Mouse (Mus musculus) C2C12 (cell line): ENCODE data around the gene Gm8247. TPM values are rescaled to one million over a fixed set of nuclear protein-coding genes. Genes with fewer than 3 reads are reported as not detected.
"Not testable (repeated sequence)": the region's sequence is repeated elsewhere in the genome, so short reads cannot be mapped to it uniquely, and the experiment has no call there.

ENCODE experiments used
- H3K27me3 ChIP-seq: one replicate; pipeline ENCODE4 v1.6.1; 2011; ENCODE audit not compliant: control insufficient read depth, insufficient read depth, insufficient read length
- H3K36me3 ChIP-seq: one replicate; pipeline ENCODE4 v1.6.1; 2011; ENCODE audit not compliant: control insufficient read depth, insufficient read depth
- H3K4me3 ChIP-seq: one replicate; pipeline ENCODE4 v1.5.1; 2011; ENCODE audit warnings: mild to moderate bottlenecking, control low read depth; ENCODE audit not compliant: poor library complexity, insufficient read depth, severe bottlenecking
- H3K79me2 ChIP-seq: one replicate; pipeline ENCODE4 v1.6.1; 2011; ENCODE audit not compliant: control insufficient read depth, insufficient read depth
- H3K79me3 ChIP-seq: one replicate; pipeline ENCODE4 v1.6.1; 2011; ENCODE audit warnings: low read depth, control low read depth
- H3ac ChIP-seq: one replicate; pipeline ENCODE3; 2011; ENCODE audit warnings: low read depth; ENCODE audit not compliant: control insufficient read depth, insufficient read length
- long read RNA-seq, 2 experiments: library from polyadenylated mRNA; unstranded; transcript quantifications; one replicate each; pipeline ENCODE4 v2.0.0; 2019 to 2020
- polyA plus RNA-seq: library from polyadenylated mRNA; unstranded; fragments of >200 nt; fragmentation: generic; extraction: Trizol; gene quantifications from one replicate; pipeline ENCODE4 v1.2.1, GENCODE M21; 2012; ENCODE audit warnings: missing spikeins

Gene Gm8247
- polyA plus RNA-seq: not detected
- long read RNA-seq, experiment 1: 0 reads
- long read RNA-seq, experiment 2: 0 reads

DNA sequence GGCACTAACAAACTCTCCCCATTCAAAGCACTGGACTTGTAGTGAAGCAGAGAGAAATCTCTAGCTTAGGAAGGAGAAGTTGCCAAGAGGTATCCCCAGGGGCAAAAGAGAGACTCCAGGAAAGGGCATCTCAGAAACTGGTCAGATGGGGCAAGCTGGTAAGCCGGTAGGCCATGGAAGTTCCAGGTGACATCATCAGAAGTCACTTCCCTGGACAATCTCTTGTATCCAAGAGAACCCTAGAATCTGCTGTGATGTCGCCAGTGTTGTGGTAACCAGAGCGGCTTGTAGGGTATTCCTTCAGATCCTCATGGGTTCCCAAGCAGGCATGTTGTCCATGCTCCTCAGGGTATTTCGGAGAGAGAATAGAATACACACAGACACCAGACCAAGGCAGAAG is at the start of gene Gm8247:
Gene Gm8247 (plus strand): TSS at position 301 of the 400 bp plus-strand sequence.
- not testable (repeated sequence) for H3K79me2 ChIP-seq, H3K36me3 ChIP-seq

DNA sequence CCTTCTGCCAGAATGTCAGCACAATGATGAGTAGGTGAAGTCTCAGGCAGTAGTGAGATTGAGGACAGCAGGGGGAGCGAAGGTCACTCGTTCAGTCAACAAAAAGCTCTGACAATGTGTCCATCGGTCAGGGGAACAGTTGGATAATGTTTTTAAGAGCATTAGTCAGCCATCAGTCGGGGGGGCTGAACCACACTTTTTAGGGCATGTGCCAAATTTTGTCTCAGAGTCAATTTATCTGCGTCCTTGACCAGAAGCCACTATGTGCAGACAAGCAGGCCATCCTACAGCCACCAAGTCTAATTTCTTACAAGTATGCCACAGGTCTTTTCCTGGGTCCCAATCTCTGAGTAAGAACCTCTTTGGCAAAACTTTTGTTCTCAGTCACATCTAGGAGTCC is 35.0 kb upstream of the Gm8247 start:
- not testable (repeated sequence) for H3ac ChIP-seq, H3K27me3 ChIP-seq, H3K4me3 ChIP-seq, H3K79me2 ChIP-seq, H3K79me3 ChIP-seq, H3K36me3 ChIP-seq

More for the DNA sequence above, at the start of gene Gm8247:
- not testable (repeated sequence) for H3K79me3 ChIP-seq, H3K4me3 ChIP-seq, H3K27me3 ChIP-seq, H3ac ChIP-seq

DNA sequence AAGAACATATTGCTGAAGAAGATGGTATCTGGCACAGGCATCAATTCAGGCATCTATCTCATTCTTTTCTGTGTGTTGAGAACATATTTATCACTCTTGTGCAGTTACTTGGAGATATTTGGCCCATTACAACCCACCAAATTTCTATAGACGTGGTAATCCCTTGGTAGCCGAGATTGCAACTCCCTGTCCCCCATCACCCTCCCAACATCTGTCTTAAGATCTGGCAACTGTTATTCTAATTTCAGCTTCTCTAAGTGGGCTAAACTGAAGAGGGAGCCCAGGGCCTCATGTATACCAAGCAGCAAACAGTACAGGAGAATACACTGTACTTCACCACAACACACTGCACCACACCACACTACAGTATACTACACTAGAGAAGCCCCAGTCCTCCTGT is 8.8 kb downstream of the Gm8247 start:
- not testable (repeated sequence) for H3K36me3 ChIP-seq, H3K27me3 ChIP-seq, H3K79me2 ChIP-seq, H3ac ChIP-seq, H3K79me3 ChIP-seq, H3K4me3 ChIP-seq

DNA sequence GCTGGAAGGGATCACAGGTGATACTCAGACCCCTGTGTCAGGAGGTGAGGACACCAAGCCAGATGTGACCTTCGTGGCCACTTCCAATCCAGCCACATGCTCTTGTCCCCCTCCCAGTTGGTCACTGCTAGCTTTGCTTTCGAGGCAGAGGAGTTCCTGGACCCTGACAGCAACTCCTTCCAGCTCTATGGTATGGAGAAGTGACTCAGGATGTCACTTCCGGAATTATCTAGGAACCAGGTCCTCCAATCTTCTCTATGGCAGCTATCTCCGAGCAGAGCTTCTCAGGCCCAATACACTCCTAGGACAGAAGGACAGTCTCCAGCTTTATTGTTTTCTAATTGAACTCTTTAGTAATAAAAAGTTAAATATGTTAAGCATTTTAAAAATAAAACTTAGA is 44.8 kb downstream of the Gm8247 start, which contains the start of gene Gm5624:
Gene Gm5624 (minus strand): TSS at position 202 of the 400 bp plus-strand sequence.
- not testable (repeated sequence) for H3K79me3 ChIP-seq, H3K27me3 ChIP-seq, H3K79me2 ChIP-seq, H3ac ChIP-seq, H3K4me3 ChIP-seq, H3K36me3 ChIP-seq

Other genes with a start within 250 kb of the Gm8247 start
- gene Gm5930, start 244.6 kb upstream of the Gm8247 start, polyA plus RNA-seq: not detected
- not detected for gene Gm8229, start 217.8 kb upstream of the Gm8247 start, polyA plus RNA-seq
- gene Gm3371, start 172.5 kb upstream of the Gm8247 start, polyA plus RNA-seq: not detected
- gene Gm8232, start 149.5 kb upstream of the Gm8247 start, polyA plus RNA-seq: not detected
- not detected for gene BC061237, start 90.7 kb upstream of the Gm8247 start, polyA plus RNA-seq
- gene Gm17093, start 64.9 kb upstream of the Gm8247 start, polyA plus RNA-seq: not detected
- gene Gm5624, start 44.8 kb downstream of the Gm8247 start, polyA plus RNA-seq: 0.56 TPM
- 0.13 TPM for gene Gm8257, start 123.3 kb downstream of the Gm8247 start, polyA plus RNA-seq
- not detected for gene Gm8267, start 167.2 kb downstream of the Gm8247 start, polyA plus RNA-seq